Mouse (Mus musculus) kidney, postnatal 4 days (tissue): Measurements from ENCODE around the gene Cep170.

ENCODE experiments used
- DNase-seq, 2 experiments: peaks; one replicate each; pipeline ENCODE4 v3.0.0; 2021; ENCODE audit warnings: mixed read lengths in 2 of 2

The Cep170 gene

GRCm38 (mm10) chr1:176824611-176825010 lies 10.7 kb upstream of the Cep170 start:
- DNase-seq: no peak

DNA sequence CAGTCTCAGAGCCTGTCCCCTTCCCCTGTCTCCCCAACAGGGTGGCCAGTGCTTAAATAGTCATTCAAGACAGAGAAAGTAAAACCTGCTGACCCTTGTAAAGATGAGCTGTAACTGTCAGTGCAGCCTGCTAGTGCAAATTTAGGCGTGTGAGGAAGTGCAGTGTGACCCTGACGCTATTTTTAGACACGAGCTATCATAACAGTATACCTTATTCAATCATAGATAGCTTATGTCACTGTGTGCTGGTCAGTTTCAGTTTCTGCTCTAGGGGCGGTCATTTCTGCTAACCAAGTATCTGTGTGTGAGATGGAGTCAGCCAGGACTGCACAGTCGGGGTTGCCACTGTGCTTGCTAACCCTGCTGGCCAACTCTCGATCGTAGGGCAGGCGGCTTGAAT lies 10.0 kb upstream of the Cep170 start:
- DNase-seq: no peak

GRCm38 (mm10) chr1:176822949-176823348 lies 9.1 kb upstream of the Cep170 start:
- no peak for DNase-seq

GRCm38 (mm10) chr1:176821929-176822328 lies 8.1 kb upstream of the Cep170 start:
- DNase-seq: no peak

DNA sequence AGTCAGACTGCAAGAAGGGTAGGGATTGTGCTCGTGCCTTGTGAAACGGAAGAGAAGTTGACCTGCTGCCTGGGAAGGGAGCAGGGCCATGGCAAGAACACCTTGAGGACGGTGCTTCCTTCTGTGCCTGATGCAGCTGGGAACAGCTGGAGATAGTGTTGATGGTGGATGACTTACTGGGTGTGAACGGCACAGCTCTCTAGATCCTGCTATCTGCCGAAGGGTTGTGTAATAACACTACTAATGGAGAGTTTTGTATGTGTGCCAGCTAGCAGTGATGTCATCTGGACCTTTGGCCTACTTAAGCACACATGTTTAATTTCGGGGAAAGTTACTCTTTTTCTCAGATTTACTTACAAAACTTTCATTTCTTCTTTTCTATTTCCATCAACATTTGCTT lies 4.9 kb upstream of the Cep170 start:
- no peak for DNase-seq

DNA sequence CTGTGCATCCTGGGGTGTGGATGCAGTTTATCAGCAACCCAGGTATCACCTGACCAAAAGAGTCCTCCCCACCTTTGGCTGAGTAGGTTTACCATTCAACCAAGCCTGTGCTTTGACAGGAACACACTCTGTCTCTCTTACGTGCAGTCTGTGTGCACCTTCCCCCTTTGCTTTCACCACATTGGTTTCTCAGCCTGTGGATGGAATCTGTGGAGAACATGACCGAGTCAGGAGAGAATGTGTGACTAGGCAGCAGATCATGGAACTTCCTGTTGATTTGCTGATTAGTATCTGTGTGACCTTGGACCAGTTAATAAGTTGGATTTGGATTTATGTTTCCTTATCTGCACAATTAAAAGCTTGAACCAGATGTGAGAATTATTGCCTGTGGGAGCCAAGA lies 4.3 kb upstream of the Cep170 start:
- no peak for DNase-seq

GRCm38 (mm10) chr1:176816728-176817127 lies 2.9 kb upstream of the Cep170 start:
- no peak for DNase-seq

GRCm38 (mm10) chr1:176814591-176815062 lies 760 bp upstream of the Cep170 start, which contains the start of gene Sdccag8:
Sdccag8 (plus strand) TSS chr1:176814660.
- peak; percentile 92 to 96 for DNase-seq

DNA sequence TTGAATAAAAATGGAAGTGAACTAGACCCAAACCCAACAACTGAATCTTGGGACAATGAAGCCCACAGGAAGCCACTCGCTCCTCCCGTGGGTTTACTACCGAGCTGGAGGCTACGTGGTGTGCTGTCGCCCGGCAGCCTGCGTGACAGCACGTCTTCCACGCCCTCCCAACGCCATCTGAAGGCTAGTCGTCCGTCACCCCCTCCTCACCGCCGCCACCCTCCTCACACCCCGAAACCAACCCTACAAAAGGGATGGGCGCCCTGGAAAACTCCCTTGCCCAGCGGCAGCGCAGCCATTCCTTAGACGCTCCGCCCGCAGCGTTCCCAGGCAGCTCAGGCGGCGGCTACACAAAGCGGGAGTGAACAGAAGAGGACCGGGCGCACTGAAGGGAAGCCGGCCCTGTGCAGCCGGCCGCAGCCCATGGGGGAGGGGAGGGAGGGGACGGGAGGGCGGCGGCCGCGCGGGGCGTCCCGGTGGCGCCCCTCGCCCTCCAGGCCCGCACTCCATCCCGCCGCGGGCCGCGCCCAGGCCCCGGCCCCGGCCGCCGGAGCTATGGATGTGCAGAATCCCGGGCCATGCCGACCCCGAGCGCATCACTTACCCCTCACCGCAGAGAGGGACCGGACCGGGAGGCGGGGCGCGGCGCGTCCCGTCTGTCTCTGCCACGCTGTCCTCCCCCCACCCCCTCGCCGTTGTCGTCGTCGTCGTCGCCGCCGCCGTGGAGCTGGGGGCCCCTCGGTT lies 403 bp downstream of the Cep170 start:
- peak; percentile 73 to 84 for DNase-seq

DNA sequence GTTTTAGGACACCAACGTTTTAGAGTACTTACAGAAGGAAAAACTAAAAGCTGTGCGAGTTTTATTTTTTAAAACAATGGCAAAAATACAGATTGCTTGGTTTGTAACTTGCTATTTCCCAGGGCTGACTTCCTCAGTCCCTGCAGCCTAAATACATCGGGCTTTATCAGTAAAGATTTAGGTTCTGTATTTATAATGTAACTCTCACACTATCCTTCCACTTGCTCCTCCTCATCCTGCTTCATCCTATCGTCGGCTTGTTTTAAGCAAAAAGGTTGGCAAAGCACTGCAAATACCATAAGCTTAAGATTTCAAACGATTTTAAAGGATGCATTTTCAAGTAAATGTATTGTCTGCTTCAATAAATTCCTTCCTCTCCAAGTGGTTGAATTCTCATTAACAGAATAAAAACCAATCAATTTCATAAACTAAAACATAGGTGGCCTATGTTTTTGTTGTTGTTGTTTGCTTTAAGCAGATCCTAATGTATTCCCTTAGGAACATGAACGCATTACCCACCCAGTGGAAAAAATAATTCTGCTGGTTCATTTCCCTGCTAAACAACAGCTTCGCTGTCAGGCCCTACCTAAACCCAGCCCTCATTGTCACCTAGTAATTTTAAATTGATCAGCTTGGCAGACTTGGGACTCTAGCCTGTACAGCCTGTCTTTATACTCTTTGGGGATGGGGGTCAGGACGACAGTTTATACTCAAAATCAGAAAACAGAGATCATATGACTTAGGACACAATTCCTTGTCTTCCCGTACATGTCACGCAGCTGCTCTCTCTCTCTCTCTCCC lies 1.2 kb downstream of the Cep170 start:
- no peak for DNase-seq

- DNase-seq: no peak
These were observed 2.0 kb downstream of the Cep170 start for GRCm38 (mm10) chr1:176811892-176812291.

GRCm38 (mm10) chr1:176810161-176810560 lies 3.7 kb downstream of the Cep170 start:
- DNase-seq: no peak

GRCm38 (mm10) chr1:176800728-176801365 lies 13.0 kb downstream of the Cep170 start:
- DNase-seq: peak; percentile 69 to 76

- no peak for DNase-seq
These were observed 15.2 kb downstream of the Cep170 start for GRCm38 (mm10) chr1:176798673-176799072.

- no peak for DNase-seq
These were observed 21.7 kb downstream of the Cep170 start for GRCm38 (mm10) chr1:176792175-176792574.

DNA sequence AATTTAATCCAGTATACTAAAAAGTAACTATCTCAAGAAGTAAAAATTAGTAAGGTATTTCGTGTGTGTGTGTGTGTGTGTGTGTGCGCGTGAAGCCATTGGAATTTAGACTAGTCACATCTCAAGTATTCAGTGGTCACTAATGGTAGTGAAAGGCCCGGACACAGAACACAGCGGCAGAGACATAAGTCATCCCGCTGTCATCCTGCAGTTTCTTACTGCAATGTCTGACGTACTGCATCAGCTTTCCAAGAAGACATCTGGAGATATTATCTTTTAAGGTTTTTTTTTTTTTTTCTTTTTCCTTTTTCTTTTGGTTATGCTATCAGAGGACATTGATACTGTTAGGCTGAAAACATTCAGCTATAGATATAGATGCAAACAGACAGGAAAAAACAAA lies 24.5 kb downstream of the Cep170 start:
- no peak for DNase-seq

- no peak for DNase-seq
These were observed 39.3 kb downstream of the Cep170 start for GRCm38 (mm10) chr1:176774533-176774932.

DNA sequence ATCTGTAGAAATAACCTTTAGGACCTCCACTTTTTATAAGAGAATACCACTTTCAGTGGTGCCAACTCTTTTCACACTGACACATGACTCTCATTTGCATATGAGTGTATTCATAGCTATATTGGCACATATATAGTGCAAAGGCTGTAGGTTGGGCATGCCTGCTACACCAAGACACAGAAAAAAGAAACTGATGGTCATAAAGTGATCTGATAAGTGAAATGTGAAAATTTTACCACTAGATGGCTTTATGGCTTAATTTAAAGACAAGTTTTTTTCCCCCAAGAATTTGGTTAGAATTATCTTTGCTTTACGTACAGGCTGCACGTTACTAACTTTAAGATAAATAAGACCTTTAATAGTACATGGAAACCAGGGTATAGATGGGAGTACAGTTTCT lies 51.6 kb downstream of the Cep170 start:
- no peak for DNase-seq

DNA sequence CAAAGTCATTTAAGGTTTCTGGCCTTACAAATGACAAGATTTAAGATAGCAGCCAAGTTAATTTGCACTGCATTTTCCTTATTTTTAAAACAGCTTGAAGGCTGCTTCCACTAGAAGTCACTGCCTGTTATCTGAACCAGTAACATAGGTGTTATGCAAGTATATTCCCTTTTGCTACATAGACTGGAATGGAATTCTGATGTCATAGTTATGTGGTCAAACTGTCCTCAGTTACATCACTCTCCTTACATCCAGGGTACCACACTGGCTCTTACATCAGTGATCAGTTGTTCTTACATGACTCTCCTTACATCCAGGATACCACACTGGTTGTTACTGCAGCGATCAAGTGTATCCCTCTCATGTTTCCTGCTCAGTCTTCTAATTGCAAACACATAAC lies 53.2 kb downstream of the Cep170 start:
- no peak for DNase-seq

DNA sequence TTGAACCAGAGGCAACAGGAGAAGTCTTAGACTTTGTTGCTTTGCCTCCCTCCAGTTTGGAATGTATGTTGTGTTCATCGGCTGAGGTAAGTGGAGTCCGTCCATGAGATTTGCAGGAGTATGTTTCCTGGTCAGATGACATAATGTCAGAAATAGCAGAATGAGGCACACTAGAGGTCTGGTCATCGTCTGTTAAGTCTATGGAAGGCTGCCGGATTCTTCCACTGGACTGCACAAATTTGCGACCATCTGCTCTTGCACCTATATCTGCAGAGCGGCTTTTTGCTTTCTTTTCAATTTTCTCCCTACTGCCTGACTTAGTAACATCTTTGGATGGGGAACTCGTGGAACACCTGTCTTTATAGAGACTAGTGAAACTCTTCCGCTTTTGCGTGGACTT lies 58.3 kb downstream of the Cep170 start:
- DNase-seq: no peak

- DNase-seq: no peak
These were observed 59.8 kb downstream of the Cep170 start for GRCm38 (mm10) chr1:176753861-176754718.

GRCm38 (mm10) chr1:176749708-176750107 lies 64.2 kb downstream of the Cep170 start:
- DNase-seq: no peak

DNA sequence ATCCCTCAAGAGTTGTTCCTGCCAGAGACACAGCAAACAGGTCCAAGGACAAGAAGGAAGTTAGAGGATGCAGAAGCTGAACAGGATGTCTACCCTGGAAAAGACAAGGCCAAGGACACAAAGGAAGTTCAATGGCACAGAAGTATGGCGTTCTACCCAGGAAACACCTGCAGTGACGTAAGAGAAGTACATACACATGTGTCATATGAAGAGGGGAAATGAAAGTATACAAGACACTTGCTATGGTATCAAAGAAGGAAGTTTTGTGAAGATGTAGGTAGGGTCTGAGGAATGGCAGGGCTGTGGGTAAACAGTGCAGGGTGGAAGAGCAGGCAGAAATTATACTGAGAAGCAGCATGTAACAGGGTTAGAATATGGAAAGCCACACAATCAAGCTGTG lies 81.0 kb downstream of the Cep170 start:
- no peak for DNase-seq
